Mouse (Mus musculus): ENCODE data around the gene A630001G21Rik.

A630001G21Rik gene

DNA sequence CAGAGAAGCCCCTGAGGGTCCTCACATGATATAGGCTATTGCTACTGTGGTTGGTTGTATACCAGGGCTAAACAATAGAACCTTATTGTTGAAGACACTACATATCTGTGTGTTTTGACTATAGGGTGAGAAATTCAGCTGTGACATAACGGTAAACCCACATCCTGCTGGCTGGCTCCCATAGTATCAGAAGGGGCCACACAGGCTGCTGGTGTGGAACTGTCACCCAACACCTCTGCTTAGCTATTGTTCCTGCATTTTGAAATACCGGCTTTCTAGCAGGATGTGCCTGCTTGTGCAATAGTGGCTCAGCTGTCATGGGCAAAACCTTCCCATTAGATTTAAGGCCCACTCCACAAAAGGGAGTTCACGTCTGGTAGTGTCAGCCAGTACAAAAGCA is 45.9 kb downstream of the A630001G21Rik start:
- DNase-seq: peak; percentile 67

GRCm38 (mm10) chr1:85730471-85730870 is 48.0 kb downstream of the A630001G21Rik start:
- DNase-seq: no peak

- DNase-seq: peak; percentile 53
Measured at GRCm38 (mm10) chr1:85720220-85720893, 58.1 kb downstream of the A630001G21Rik start.

DNA sequence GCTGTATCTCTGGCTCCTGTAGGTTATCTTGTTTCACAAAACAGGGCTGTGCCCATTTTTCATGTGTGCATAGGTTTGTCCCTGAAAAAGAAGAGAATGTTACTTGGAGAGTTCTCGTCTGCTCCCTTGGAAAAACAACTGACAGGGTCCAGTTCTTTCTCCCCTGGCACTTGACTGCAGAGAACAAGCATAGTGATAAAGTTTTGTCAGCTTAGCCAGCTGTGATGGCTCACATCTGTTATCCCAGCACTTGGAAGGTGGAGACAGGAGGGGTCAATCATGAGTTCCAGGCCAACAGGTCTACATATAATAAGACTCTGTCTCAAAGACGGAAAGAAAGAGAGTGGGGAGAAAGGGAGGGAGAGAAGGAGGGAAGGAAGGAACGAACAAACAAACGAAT is 59.4 kb downstream of the A630001G21Rik start:
- no peak for DNase-seq

- no peak for DNase-seq
Measured at GRCm38 (mm10) chr1:85716447-85717027, 61.9 kb downstream of the A630001G21Rik start.

DNA sequence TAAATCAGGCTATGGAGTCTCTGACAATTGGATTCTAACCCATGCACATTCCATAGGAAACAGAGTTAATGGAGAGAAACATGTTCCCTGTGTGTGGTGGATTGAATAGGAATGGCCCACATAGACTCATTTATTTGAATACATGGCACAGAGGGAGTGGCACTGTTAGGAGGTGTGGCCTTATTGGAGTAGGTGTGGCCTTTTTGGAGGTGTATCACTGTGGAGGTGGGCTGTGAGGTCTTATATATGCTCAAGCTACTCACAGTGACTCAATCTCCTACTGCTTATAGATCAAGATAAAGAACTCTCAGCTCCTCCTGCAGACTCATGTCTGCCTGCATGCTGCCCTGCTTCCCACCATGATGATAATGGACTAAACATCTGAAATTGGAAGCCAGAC is 63.9 kb downstream of the A630001G21Rik start:
- DNase-seq: no peak

DNA sequence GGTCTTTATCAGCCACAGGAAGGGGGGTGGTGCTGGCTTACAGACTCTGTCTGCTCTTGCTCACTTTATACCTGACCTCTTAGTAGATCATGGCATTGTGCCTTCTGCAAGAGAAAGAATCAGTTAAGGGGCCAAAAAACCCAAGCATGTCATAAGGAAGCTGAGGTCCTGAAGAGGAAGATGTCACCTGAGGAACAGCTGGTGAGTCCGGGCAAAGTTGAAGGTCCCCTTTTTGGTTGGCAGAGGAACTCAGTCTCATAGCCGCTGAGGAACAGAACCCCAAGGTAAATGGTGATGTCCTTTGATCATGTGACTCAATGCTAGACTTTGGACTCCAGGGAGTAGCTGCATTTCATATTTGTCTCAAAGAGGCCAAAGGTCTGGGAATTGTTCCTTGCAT is 71.7 kb downstream of the A630001G21Rik start:
- no peak for DNase-seq

DNA sequence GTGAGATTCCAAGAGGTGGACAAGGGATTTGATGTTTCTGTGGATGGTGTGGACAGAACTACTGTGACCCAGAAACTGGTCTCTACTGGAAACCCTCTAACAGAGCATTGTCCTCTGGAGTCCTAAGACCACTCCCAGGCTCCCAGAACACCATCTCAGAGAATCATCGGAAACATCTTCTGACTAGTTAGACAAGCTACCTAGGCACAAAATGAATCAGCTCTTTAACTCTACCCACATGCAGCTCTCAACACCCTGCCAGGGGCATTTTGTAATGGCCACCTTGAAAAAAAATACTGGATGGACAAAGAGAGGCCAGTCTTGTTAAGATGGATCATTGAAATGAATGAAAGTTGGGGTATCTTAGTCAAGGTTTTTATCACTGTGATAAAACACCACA is 72.9 kb downstream of the A630001G21Rik start:
- no peak for DNase-seq

DNA sequence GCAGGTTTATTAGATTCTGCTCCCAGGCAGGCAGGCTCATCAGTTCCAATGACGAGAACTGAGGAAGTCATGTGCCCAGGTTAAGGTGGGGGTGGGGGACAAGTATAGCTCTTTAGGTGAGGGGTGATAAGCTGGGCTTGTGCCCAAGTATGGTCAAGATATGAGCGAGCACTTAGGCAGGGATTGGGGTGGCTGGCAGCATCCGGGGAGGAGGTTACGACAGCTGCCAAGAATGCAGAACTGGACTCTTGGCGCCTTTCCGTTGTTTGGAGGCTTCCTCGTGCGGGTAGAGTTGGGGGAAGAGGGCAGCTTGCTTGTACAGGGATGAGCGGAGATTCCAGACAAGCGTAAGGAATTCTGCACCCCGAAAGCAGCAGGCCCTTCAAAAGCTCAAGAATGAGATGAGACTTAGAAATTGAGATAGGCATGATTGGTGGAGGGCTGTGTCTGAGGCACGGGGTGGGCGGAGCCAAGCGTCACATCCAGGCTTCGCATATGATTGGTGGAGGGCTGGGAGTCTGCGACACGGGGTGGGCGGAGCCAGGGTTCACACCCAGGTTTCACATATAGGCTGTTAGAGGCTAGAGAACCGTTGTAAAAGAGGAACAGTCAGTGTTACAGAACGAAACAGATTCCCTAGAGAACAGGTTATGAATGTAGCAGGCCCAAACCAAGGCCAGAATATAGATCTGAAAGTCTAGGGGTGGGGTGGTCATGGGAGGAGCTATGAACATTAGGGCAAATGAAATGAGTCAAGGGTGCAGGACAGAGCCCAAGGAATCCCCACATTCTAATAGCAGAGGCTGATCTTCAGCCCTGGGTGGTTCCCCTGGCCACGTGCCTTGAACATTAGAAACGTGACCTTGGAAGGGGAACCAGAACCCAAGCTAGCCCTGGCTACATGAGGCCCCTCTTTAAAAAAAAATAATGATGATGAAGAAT is 74.9 kb downstream of the A630001G21Rik start:
- peak; percentile 94 for DNase-seq

GRCm38 (mm10) chr1:85702531-85702930 is 75.9 kb downstream of the A630001G21Rik start:
- no peak for DNase-seq

GRCm38 (mm10) chr1:85697721-85698493 is 80.5 kb downstream of the A630001G21Rik start:
- no peak for DNase-seq

DNA sequence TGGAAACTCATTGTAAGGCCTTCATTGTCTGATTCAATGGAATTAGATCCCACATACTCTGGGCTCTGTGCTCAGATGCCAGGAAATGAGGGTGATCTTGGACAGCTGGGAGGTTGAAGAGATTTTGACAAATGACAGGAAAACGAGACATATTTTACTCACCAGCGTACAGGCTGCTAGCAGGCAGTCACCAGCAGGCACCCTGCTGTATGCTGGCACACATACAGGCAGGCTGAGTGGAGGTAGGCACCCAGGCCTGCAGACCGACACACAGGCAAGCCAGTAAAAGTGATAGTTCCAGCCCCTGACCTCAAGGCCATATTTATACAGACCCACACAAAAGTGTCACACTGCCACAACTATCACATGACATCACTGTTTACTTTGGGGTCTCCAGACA is 82.8 kb downstream of the A630001G21Rik start:
- DNase-seq: no peak

DNA sequence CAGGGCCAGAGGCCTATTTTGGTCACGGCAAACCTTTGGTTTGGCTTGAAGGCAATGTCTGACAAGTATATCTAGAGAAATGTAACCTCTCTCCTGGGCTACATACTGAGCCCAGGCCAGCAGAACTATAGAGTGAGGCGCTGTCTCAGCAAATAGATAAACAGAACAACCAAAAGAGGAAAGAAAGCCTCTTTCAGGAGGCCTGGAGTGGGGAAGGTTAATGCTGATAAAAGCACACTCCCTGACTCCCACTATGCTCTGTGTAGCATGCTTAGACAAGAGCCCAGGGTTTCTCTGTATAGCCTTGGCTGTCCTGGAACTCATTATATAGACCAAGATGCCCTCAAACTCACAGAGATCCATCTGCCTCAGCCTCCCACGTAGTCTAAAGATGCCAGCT is 85.2 kb downstream of the A630001G21Rik start:
- no peak for DNase-seq

- no peak for DNase-seq
Measured at GRCm38 (mm10) chr1:85692281-85692680, 86.2 kb downstream of the A630001G21Rik start.

GRCm38 (mm10) chr1:85690544-85690943 is 87.9 kb downstream of the A630001G21Rik start:
- DNase-seq: no peak

- DNase-seq: peak; percentile 76
Measured at GRCm38 (mm10) chr1:85687346-85687745, 91.1 kb downstream of the A630001G21Rik start.

DNA sequence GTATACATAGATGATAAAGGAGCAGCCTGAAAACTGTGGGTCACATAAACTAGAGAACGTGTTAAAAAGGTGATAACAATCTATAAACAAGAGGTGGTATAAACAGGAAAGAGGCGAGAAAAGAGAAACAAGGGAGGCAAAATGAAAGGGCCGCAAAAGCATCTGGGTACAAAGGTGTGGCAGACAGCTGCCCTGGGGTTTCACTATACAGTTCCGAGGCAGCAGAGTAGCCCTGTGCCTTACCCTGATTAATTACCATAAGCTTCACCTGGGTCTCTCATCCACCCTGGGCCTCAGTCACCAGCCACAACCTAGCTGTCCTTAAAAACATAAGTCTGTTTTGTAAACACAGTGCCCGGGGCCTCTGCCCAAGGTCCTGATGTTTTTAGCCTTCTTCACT is 91.8 kb downstream of the A630001G21Rik start:
- peak; percentile 47 for DNase-seq

GRCm38 (mm10) chr1:85680226-85680625 is 98.2 kb downstream of the A630001G21Rik start:
- DNase-seq: peak; percentile 46
